Mouse (Mus musculus): ENCODE measurements at regions not wholly inside any gene's neighbourhood (a gene's known extent, or its start where the extent isn't known, plus 50 kb on each side); places are given as distances from the start of the nearest gene placed in this dataset.

DNA sequence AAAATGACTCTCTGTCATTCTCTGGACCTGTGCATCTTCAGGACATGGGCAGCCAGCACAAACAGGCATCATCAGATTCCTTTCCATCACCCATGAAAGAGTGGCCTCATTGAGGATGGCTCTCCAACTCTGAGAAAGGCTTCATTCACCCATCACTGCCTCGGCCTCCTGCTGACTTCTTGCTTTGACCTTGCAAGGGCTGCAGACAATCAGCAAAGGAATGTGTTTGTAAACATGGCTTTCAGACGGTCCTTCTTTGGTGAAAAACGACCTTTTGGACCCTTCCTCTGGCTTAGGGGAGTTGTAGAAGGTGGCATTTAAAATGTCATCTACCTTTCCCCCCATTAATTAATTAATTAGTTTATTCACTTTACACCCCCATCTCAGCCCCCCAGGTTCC, 134.3 kb downstream of the Moxd1 start:
- H3K9ac ChIP-seq, result no peak overlapping the region
- 13% methylated on average over 3 of the region's 3 CpGs for WGBS

DNA sequence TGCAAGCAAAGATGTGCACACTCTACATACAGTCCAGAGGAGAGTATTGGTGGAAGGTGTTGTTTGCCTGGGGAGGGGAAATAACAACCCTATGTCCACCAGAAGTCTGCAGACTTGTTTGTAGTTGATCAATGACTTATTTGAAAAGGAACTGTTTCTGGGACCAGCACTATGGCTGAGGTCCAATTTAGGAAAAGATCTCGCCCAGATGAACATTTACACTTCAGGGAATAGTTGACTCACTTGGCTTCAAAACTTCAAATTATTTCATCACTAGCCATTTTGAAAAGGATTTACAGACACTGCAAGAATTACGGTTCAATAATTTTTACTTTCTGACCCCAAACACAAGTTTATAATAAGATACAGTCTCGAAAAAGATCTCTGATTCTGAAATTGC, 138.1 kb downstream of the Moxd1 start:
- 61% methylated on average over 3 of the region's 3 CpGs for WGBS
- H3K4me3 ChIP-seq (replicated peaks), result no peak overlapping the region
- no peak overlapping the region for H3K9ac ChIP-seq
- H3K27ac ChIP-seq (replicated peaks), result no peak overlapping the region
- H3K4me2 ChIP-seq (replicated peaks), result no peak overlapping the region
- ATAC-seq (ENCODE audit: insufficient number of reproducible peaks, low FRiP score, low TSS enrichment, low read depth), result no peak
- H3K4me1 ChIP-seq, result peaks cover 5% of the 10 kb centered on the region; the same call in 1 of the 2 replicates
- H3K36me3 ChIP-seq, result no peaks in the 10 kb centered on the region
- H3K27me3 ChIP-seq, result no peaks in the 10 kb centered on the region
- no peaks in the 10 kb centered on the region for H3K9me3 ChIP-seq (replicated peaks)

More for the DNA sequence above, 134.3 kb downstream of the Moxd1 start:
- Histone ChIP-seq H3K27ac (replicated peaks) (no peak overlapping the region), H3K27me3 (no peaks in the 10 kb centered on the region), H3K36me3 (no peaks in the 10 kb centered on the region), H3K4me1 (no peaks in the 10 kb centered on the region), H3K4me3 (replicated peaks) (no peak overlapping the region), H3K4me2 (replicated peaks) (no peak overlapping the region), H3K9me3 (replicated peaks) (no peaks in the 10 kb centered on the region)
- ATAC-seq (ENCODE audit: insufficient number of reproducible peaks, low FRiP score, low TSS enrichment, low read depth), result no peak

DNA sequence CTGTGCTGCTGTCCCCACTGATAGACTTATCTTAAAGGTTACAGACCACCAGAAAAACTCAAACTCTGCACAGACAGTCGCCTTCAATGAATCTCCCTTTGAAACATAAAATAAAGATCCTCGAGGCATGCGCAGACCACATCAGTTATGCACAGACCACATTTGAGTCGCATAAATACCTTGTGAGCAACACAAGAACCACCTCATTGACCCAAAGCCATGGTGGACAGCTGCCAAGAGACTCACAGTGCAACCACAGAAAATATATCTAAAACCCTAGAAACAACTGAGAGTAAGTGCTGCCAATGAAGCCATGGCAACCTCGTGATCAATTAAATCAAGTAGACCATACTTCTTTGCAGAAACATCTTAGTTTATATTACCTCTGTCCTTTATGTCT, 142.1 kb downstream of the Moxd1 start:
- ATAC-seq (ENCODE audit: insufficient number of reproducible peaks, low FRiP score, low TSS enrichment, low read depth), result peak; percentile 63; the same call in 1 of the 2 replicates
- no peak overlapping the region for H3K9ac ChIP-seq
- H3K27ac ChIP-seq (replicated peaks), result peak overlapping the region; percentile 39; the same call in 1 of the 2 replicates

GRCm38 (mm10) chr10:24367010-24367409, 143.7 kb downstream of the Moxd1 start:
- Histone ChIP-seq H3K27ac (replicated peaks) (no peak overlapping the region), H3K9ac (no peak overlapping the region), H3K36me3 (no peaks in the 10 kb centered on the region), H3K4me2 (replicated peaks) (no peak overlapping the region), H3K4me3 (replicated peaks) (no peak overlapping the region), H3K9me3 (replicated peaks) (no peaks in the 10 kb centered on the region), H3K27me3 (no peaks in the 10 kb centered on the region), H3K4me1 (peaks cover 5% of the 10 kb centered on the region; the same call in 1 of the 2 replicates)
- no peak for ATAC-seq (ENCODE audit: insufficient number of reproducible peaks, low FRiP score, low TSS enrichment, low read depth)
- 64% methylated on average over 5 of the region's 5 CpGs for WGBS

More for the DNA sequence above, 142.1 kb downstream of the Moxd1 start:
- Histone ChIP-seq H3K4me2 (replicated peaks) (no peak overlapping the region), H3K36me3 (no peaks in the 10 kb centered on the region), H3K4me1 (peaks cover 5% of the 10 kb centered on the region; the same call in 1 of the 2 replicates), H3K27me3 (no peaks in the 10 kb centered on the region), H3K4me3 (replicated peaks) (no peak overlapping the region), H3K9me3 (replicated peaks) (no peaks in the 10 kb centered on the region)
- WGBS, result 54% methylated on average over 5 of the region's 5 CpGs

DNA sequence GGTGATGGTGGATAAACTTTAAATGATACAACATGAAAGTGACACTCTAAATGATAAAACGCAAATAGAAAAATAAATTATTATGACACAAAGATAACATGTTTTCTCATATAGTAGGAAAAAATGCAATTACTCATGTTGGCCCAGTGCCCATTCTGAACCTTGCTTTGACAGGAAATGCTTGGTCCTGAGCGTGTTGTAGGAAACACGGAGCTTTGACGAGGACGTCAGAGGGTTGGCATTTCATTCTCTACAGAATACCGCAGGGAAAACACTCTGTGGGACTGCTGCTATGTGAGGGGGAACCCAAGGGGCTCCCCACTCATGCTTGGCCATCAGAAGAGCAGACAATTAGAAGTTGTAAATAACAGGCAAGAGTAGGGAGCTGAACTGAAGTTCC, 150.6 kb downstream of the Moxd1 start:
- no peak for ATAC-seq (ENCODE audit: insufficient number of reproducible peaks, low FRiP score, low TSS enrichment, low read depth)
- Histone ChIP-seq H3K27ac (replicated peaks) (no peak overlapping the region), H3K27me3 (no peaks in the 10 kb centered on the region), H3K9me3 (replicated peaks) (no peaks in the 10 kb centered on the region), H3K36me3 (no peaks in the 10 kb centered on the region), H3K4me3 (replicated peaks) (no peak overlapping the region), H3K9ac (no peak overlapping the region), H3K4me2 (replicated peaks) (no peak overlapping the region), H3K4me1 (no peaks in the 10 kb centered on the region)
- WGBS, result 39% methylated on average over 6 of the region's 6 CpGs

- Histone ChIP-seq H3K9ac (no peak overlapping the region), H3K27ac (replicated peaks) (no peak overlapping the region), H3K4me3 (replicated peaks) (no peak overlapping the region), H3K27me3 (no peaks in the 10 kb centered on the region), H3K4me2 (replicated peaks) (no peak overlapping the region), H3K4me1 (peaks cover 6% of the 10 kb centered on the region), H3K9me3 (replicated peaks) (no peaks in the 10 kb centered on the region), H3K36me3 (no peaks in the 10 kb centered on the region)
- no peak for ATAC-seq (ENCODE audit: insufficient number of reproducible peaks, low FRiP score, low TSS enrichment, low read depth)
- 79% methylated on average over 5 of the region's 5 CpGs for WGBS
These were observed 156.0 kb downstream of the Moxd1 start for GRCm38 (mm10) chr10:24379291-24379690.

DNA sequence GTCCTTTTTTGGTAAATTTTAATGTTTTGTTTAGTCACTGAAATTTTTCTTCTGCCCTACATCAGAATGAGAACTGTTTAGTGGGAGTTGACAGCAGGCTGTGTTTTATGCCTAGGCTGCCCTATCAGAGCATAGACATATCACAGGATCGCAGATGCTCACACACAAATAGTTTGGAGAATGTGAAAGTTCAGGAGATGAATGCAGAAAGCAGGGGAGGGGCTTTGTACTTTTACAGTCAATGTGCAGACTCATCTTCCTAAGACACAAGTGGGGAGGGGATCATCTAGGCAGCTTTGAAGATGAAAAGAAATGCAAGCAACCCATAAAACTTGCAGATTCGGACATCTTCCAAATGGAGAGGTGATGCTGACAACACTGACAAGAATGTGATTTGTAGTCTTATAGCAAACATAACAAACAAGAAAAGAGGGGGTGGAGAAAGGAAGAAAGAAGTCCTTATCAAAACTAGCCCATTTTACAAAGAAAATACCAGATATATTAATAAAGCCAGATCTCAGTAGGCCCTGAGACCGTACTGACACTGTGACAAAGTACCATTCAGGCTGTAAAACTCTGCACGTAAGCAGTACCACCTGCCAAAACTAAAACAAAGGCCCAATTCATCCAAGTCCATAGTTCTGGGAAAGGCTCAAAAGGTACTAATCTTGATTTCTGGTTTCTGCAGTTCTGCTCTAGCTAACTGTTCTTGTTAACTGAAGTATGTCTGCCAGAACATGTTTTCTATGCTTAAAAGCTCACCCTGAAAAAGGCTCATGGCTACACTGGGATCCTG, 157.4 kb downstream of the Moxd1 start:
- Histone ChIP-seq H3K27me3 (no peaks in the 10 kb centered on the region), H3K9me3 (replicated peaks) (no peaks in the 10 kb centered on the region), H3K4me3 (replicated peaks) (no peak overlapping the region), H3K27ac (replicated peaks) (no peak overlapping the region), H3K9ac (no peak overlapping the region), H3K4me2 (replicated peaks) (no peak overlapping the region), H3K4me1 (peaks cover 6% of the 10 kb centered on the region), H3K36me3 (no peaks in the 10 kb centered on the region)
- ATAC-seq (ENCODE audit: insufficient number of reproducible peaks, low FRiP score, low TSS enrichment, low read depth), result no peak
- 75% methylated on average over 4 of the region's 4 CpGs for WGBS

GRCm38 (mm10) chr10:24381917-24382316, 158.6 kb downstream of the Moxd1 start:
- Histone ChIP-seq H3K4me1 (peaks cover 6% of the 10 kb centered on the region), H3K4me3 (replicated peaks) (no peak overlapping the region), H3K4me2 (replicated peaks) (no peak overlapping the region), H3K9ac (no peak overlapping the region), H3K9me3 (replicated peaks) (no peaks in the 10 kb centered on the region), H3K27ac (replicated peaks) (no peak overlapping the region), H3K27me3 (no peaks in the 10 kb centered on the region), H3K36me3 (no peaks in the 10 kb centered on the region)
- ATAC-seq (ENCODE audit: insufficient number of reproducible peaks, low FRiP score, low TSS enrichment, low read depth), result no peak
- WGBS, result 32% methylated on average over 4 of the region's 4 CpGs

DNA sequence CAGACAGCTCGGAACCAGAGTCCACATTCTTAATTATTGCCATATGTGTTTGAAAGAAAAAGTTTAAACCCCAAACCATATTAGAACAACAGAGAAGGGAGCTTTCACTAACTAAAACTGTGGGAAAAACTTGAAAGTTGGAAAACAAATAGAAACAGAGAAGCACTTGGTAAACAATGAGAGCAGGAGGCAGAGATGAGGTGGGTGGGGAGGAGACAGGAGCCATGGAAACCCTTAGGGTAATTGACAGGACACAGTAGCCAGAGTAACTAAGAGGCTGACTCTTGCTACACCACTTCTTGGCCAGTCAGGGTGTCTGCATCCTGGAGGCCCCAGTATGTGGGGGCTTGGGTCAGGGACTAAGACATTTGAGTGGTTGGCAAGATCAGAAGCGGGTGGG, 160.7 kb downstream of the Moxd1 start:
- no peaks in the 10 kb centered on the region for H3K9me3 ChIP-seq (replicated peaks)
- H3K36me3 ChIP-seq, result no peaks in the 10 kb centered on the region
- H3K9ac ChIP-seq, result no peak overlapping the region
- ATAC-seq (ENCODE audit: insufficient number of reproducible peaks, low FRiP score, low TSS enrichment, low read depth), result peak; percentile 81
- no peak overlapping the region for H3K4me3 ChIP-seq (replicated peaks)
- no peak overlapping the region for H3K4me2 ChIP-seq (replicated peaks)
- peaks cover 6% of the 10 kb centered on the region for H3K4me1 ChIP-seq
- no peaks in the 10 kb centered on the region for H3K27me3 ChIP-seq
- WGBS, result 55% methylated on average over 2 of the region's 2 CpGs
- H3K27ac ChIP-seq (replicated peaks), result peak overlapping the region; percentile 75

GRCm38 (mm10) chr10:24388229-24388628, 164.9 kb downstream of the Moxd1 start:
- Histone ChIP-seq H3K4me1 (peaks cover 4% of the 10 kb centered on the region; the same call in 1 of the 2 replicates), H3K4me2 (replicated peaks) (no peak overlapping the region), H3K9me3 (replicated peaks) (no peaks in the 10 kb centered on the region), H3K27ac (replicated peaks) (peak overlapping the region; percentile 58; the same call in 1 of the 2 replicates), H3K36me3 (no peaks in the 10 kb centered on the region), H3K4me3 (replicated peaks) (no peak overlapping the region), H3K27me3 (no peaks in the 10 kb centered on the region), H3K9ac (no peak overlapping the region)
- 39% methylated on average over 2 of the region's 2 CpGs for WGBS
- no peak for ATAC-seq (ENCODE audit: insufficient number of reproducible peaks, low FRiP score, low TSS enrichment, low read depth)

DNA sequence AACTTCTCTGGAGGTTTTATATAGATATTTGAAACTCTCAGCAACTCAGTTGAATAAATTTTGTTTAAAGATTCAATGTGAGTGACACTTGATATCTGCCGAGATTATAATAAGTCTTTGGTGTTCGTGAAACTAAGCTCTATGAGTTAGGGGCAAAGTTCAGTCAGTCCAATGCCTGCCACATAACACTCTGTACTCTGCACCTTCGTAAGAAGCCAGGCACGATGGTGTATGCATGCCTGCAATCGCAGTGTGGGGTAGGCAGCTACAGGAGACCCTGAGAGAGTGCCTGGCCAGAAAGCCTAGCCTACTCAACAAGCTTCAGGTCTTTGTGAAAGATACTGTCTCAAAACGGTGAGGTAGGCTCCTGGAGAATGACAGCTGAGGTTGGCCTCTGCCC, 167.7 kb downstream of the Moxd1 start:
- Histone ChIP-seq H3K27me3 (no peaks in the 10 kb centered on the region), H3K9ac (no peak overlapping the region), H3K4me1 (no peaks in the 10 kb centered on the region), H3K4me2 (replicated peaks) (no peak overlapping the region), H3K4me3 (replicated peaks) (no peak overlapping the region), H3K27ac (replicated peaks) (no peak overlapping the region), H3K36me3 (no peaks in the 10 kb centered on the region), H3K9me3 (replicated peaks) (no peaks in the 10 kb centered on the region)
- ATAC-seq (ENCODE audit: insufficient number of reproducible peaks, low FRiP score, low TSS enrichment, low read depth), result no peak
- WGBS, result 72% methylated on average over 6 of the region's 6 CpGs

GRCm38 (mm10) chr10:24392066-24392465, 168.7 kb downstream of the Moxd1 start:
- WGBS, result 62% methylated on average over 3 of the region's 3 CpGs

More at GRCm38 (mm10) chr10:24392066-24392465, 168.7 kb downstream of the Moxd1 start:
- H3K9me3 ChIP-seq (replicated peaks), result no peaks in the 10 kb centered on the region
- no peak overlapping the region for H3K27ac ChIP-seq (replicated peaks)
- H3K4me2 ChIP-seq (replicated peaks), result no peak overlapping the region
- H3K36me3 ChIP-seq, result no peaks in the 10 kb centered on the region
- no peak for ATAC-seq (ENCODE audit: insufficient number of reproducible peaks, low FRiP score, low TSS enrichment, low read depth)
- H3K4me1 ChIP-seq, result peaks cover 3% of the 10 kb centered on the region; the same call in 1 of the 2 replicates
- no peaks in the 10 kb centered on the region for H3K27me3 ChIP-seq
- no peak overlapping the region for H3K9ac ChIP-seq
- no peak overlapping the region for H3K4me3 ChIP-seq (replicated peaks)
